Mouse (Mus musculus): ENCODE measurements at regions not wholly inside any gene's neighbourhood (a gene's known extent, or its start where the extent isn't known, plus 50 kb on each side); places are given as distances from the start of the nearest gene placed in this dataset.

DNA sequence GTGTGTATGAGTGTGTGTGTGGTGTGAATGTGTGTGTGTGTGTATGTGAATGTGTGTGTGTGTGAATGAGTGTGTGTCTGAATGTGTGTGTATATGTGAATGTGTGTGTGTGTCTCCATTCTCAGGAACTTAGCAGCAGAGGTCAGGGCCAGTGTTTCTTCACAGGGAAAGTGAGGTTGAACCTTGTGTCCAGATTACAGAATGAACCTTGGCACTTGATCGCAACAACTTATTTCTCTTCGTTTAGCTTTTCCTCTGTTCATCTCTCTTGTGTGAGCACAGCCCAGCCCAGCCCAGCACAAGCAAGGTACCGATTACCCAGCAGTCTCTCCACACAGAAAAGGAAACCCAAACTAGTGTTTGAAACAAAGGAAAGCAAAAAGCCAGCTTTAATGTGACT lies 249.7 kb downstream of the Foxo1 start:
- no peak for TF ChIP-seq CTCF (IDR thresholded peaks at IDR 0.05; ENCODE audit: low read depth)
- TF ChIP-seq EP300 (IDR thresholded peaks at IDR 0.05; ENCODE audit: low read depth), result no peak

All from liver, postnatal 0 days (tissue).